Mouse (Mus musculus): ENCODE data around the gene Cdk16.

- no peak for TF ChIP-seq CTCF (IDR thresholded peaks at IDR 0.05; ENCODE audit: low read depth, low read length)
- no peak for TF ChIP-seq POLR2A (IDR thresholded peaks at IDR 0.05; ENCODE audit: borderline replicate concordance, low read depth, low read length)
Measured at GRCm38 (mm10) chrX:20692616-20693015, 4.9 kb downstream of the Cdk16 start.
